Mouse (Mus musculus) monocyte, adult 2 months (primary cell): ENCODE data around the gene Lrrc26.

Source experiments
- DNase-seq, 2 experiments: peaks; one replicate each; pipeline ENCODE4 v3.0.0; 2022; ENCODE audit warnings: low spot score in 2 of 2, low read depth in 1 of 2

The Lrrc26 gene

DNA sequence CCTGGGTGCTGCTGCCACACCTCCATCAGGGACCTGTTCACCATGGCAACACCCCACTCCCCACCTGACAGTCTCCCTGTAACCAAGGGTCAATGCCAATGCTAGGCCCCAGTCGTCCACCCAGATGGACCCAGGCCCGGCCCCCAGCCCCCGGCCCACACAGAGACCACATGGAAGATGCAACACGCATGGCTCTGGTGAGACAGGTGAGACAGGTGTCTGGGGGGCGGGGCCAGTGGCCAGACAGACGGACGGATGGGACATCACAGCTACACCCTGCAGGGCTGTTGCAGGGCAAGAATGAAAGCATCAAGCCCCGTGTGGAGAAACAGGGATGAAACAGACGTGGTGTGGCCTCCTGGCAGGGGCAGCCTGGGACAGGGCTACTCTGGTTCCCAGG is 4.0 kb downstream of the Lrrc26 start:
- no peak for DNase-seq

DNA sequence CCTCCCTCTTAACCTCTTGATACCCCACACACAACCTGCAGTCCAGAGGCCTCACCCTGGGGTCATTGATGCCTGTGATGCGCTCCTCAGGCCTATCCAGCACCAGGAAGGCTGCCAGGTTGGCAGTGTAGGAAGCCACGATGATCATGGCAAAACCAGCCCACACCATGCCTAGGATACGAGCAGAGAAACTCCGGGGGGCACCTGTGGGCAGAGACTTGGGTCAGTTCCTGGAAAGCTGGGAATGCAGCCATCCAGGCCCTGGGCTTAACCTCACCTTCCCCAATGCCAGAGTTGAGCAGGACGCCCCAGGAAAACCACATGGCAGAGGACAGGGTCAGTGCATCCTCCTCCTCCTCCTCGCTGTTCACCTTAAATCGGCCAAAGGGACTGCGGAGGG is 7.4 kb downstream of the Lrrc26 start:
- DNase-seq, result no peak

DNA sequence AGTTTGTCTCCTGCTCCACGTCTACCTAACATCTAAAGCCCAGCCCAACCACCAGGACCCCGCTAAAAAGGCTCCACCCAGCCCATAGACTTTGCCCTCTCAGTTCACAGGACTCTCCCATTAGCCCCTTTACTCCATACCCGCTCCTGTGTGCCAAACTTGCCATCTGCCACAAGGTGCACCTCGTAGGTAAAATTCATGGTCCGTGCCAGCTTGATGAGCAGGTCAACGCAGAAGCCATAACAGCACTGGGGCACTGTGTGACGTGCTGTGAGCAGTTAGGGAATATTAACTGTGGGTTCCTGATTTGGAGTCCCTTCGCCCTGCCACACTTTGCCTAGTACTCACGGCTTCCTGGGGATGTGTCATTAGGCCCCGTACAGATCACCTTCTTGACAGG is 8.3 kb downstream of the Lrrc26 start:
- DNase-seq, result no peak

DNA sequence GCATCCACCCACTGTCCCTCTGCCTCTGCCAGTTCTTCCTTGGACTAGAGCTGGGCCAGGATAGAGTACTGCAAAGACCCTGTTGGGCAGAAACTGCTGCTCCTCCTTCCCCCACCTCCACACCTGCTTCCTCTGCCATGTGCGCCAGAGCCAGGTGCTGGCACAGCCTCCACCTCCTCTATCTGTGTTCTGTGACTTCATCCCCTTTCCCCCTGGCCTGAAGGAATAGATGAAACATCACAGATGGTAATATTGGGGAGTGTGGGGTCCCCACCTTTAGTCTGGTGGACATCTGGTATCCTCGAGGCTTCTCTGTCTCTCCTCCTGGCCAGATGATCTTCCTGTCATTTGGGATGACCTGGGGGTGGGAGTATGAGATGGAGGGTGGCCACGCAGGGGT is 13.7 kb downstream of the Lrrc26 start:
- DNase-seq, result no peak

DNA sequence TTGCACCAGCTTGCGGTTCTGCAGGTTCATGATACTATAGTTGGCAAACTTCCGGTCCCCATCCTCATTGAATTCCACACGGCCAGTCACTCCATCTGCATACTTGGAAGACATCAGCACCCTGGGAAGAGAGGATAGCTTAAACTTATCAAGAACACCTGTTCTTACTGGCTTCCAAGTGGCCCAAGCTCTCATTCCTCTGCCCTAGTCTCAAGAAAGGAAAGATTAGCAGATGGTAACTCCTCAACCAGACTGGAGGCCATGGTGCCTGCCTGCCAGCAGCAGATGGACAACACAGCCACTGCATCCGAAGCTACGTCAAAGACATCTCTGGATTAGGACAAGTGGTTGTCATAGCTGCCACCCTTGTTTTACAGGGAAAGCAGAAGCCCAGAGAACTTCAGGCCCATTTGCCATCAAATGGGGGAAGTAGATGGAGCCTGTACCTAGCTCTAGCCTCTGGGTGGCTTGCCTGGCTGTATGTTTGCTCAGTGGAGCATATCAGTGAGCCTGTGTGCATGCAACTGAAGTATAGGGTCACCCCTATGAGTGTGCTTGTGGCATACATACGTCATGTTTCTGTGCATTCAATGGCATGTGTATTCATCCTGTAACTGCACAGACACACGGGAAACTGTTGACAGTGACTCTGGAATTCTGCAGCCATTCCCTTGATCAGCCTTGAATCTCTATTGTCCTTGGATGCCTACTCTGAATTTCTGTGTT is 14.4 kb downstream of the Lrrc26 start:
- DNase-seq, result no peak

DNA sequence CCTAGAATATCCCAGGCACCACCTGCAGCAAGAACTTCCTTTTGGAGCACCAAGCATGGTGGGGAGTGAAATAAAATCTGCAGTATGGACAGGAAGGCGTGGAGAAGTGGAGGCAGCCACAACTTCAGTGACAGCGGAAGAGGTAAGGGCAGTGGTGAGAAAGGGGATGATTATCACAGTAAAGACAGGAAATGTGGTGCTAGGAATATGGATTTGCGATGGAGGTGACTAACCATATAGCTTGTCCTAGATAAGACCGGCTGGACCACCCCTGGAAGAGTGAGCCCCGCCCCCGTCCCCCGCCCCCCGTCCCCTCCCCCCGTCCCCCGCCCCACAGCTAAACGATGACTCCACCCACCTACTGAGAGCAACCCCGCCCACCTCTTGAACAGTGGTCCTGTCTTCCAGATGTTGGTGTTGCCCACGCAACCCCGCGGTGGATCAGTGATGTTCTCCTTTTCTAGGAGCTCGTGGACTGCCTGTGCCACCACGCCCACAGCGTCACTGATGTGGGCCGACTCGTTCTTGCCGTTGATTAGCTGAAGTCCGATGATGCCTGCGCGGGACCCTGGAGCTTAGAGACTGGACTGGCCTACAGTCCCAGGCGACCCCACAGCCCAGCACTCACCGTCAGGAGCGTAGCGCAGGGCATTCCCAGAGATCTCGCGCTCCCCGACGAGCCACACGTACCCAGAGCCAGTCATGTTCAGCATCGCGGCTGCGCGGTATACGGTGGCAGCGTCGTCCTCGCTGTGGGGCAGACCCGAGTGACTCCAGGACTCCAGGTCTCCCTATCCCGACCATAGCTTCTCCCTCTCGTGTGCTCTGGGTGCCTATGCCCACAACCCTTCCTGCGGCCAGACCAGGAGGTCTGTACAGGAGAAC is 15.2 kb downstream of the Lrrc26 start:
- DNase-seq, result peak in 1 of 2 experiments; percentile 37

DNA sequence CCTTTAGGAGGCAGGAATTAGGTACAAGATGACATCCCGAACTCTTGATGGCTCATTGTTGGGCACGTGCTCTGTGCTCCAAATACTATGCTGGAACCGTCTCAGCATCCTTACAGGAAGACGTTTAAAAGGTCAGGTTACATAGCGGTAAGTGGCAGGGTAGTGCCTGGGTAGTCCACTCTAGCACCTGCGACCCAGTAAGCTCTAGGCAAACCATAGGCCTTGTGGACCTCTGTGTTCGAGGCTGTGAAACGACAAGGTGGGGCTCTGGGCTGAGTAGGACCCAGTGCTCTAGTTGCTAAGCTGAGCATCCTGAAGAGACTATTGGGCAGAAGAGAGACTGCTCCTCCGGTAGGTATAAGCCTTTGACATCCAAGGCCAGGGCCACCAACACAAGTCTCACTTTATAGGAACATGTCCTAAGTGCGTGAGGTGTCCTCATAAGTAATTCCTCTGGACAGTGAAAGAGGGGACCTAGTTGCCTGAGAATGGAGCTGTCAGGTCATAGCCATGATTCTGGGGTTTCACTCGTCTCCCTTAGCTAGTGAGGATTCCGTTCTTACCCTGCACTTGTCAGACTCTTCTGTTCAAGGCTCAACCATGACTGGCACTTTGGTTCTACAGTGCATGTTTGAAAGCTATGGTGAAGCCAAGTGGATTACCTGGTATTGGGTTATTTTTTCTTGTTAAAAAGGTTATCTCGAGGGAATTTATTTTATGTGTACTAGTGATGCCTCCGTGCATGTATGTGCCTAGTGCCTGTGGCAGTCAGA is 16.1 kb downstream of the Lrrc26 start:
- no peak for DNase-seq

DNA sequence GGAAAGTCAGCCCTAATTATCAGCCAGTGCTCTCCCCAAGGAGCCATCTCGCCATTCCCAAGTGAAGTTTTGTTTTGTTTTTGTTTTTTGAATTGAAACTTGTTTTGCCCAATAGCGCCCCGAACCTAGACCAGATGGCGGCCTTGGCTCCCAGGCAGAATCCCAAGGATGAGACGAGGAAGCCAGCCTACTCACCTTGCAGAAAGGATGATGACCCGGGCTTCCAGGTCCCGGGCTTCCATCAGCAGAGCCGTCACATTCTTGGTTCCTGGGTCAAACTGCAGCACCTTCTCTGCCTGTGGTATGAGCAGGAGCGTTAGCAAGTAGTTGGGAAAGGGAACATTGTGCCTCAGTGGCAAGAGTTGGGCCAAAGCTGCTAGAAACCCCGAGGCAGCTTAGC is 20.5 kb downstream of the Lrrc26 start:
- no peak for DNase-seq

DNA sequence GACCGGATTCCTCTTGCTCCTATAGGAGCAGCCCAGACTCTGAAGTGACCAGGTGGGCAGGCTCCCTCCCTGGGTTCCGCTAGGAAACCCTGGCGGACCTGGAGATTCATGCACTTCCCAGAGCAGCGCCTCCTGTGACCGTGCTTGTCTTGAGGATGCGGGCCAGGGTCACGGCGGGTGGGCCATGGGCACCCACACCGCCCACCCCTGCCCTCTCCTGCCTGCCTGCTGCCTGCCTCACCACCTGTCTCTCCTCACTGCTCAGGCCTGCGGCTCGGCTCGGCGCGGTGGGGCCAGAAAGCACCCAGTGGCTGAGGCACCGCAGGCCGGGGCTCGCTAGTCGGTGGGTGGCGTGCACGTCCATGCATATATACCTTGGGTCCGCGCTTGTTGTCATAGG is 21.3 kb downstream of the Lrrc26 start:
- no peak for DNase-seq

DNA sequence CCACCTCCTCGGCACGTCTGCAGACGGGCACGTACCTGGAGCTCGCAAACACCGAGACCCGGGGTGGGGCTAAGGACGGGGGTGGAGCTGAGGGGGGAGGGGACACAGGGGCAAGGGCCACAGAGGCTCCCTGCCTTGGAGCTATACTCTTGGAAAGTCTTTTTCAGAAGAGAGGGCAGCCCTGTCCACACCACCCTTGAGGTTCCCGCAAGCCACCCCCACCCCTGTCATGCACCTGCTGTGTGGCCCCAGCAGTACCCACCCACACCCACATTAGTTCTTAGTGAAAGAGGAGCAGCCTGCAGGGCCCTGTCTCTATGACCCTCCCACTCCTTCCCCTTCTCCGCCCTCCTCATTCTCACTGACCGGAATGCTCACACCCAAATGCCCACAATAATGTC is 21.8 kb downstream of the Lrrc26 start:
- DNase-seq, result no peak

DNA sequence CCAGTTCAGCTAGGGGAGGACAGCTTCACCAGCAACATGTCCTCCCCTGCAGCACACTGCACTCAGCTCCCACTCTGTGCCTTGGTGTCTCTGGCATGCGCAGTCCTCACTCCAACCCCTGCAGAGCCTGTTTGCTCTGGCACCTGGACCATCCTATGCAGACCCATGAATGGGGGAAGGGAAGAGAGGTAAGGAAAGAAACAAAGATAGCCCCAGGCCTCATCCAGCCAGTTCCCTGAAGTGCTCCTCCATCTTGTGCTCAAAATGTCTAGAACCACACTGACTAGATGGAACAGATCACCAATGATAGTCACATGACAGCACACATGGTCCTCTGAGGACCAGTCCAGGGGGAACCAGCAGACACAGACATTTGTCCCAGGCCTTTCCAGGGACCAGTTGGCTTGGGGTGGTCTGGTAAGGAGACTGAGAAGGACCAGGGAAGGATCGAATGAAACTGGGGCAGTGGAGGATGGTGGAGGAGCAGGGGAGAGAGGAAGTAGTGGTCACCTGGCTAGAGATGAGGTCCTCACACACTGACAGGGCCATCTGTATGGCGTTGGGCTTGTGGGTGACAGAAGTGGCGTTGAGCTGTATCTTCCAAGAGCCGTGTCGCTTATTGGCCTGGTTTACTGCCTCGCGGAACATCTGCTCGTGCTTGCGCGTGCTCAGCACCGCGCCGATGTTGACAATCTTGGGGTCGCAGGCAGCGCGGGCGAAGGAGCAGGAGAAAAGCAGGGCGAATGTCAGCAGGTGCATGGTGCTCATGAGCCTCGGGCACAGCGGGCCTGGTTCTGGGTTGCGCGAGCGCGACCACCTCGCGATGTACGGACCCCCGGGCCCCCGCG is 28.6 kb downstream of the Lrrc26 start:
- DNase-seq, result no peak

DNA sequence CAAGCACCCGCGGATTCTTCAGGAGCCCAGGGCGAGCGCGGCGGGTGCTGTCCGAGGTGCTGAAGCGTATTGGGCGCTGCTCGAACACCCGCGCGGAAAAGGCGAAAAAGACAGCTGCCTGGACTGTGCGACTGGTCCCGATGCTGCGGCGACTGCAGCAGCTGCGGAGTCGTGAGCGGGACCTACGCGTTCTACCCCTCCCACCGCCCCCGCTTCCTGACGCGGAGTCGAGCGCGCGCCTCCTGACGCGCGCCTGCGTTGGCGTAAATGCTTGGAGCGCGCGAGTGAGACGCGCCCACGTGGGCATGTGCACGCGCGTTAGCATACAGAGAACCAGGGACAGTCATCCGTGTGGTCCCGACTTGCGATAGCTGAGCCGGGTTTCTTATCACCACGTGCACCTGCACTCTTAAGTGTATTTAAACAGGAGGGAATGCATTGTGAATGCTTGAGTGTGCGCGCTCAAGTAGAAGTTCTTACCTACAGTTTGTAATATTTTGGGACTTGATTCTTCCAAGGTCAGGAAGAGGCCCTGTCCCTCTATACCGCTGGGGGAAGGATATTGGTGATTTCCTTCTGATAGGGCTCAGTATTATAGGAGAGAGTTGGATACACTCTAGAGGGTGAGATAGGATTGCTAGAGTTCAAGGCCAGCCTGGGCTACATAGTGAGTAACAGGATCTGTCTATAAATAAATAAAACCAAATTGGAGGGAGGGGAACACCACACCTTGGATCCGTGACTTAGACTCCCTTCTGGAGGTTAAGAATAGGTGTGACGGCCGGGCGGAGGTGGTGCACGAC is 29.5 kb downstream of the Lrrc26 start, which contains the start of gene Grin1:
TSS of gene Grin1 (minus strand) at position 217 of the 803 bp plus-strand sequence.
- peak in 1 of 2 experiments; percentile 23 for DNase-seq

DNA sequence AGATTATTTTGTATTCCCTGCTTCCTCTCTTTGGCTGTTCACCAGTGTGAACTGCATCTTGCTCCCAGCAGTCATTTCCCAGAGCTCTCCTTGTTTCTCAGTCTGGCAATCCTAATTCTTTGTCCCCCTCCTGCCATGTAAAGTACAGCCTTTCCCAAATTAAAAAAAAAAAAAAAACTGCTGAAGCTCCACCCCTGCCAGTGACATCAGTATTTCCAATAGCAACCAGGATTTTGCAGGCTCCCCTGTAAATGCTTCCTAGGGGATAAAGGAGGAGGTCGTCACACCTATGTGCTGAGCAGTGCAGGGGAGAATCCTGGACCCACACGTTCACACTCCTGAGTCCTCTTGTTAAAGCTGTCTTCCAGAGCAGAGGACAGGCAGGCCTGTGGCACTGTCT is 30.4 kb downstream of the Lrrc26 start:
- DNase-seq, result no peak

DNA sequence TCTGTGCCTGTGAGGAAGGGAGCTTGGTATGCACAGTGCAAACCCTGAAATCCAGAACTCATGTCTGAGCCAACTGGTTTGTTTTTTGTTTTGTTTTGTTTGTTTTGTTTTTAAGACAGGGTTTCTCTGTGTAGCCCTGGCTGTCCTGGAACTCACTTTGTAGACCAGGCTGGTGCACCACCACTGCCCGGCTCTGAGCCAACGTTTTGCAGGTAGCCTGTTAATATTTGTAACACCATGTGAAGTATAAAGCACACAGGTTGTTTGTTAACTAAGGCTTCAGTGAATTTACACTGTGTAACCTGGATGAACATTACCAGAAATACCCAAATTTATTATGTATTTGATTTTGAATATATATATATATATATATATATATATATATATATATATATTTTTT is 36.3 kb downstream of the Lrrc26 start:
- no peak for DNase-seq

DNA sequence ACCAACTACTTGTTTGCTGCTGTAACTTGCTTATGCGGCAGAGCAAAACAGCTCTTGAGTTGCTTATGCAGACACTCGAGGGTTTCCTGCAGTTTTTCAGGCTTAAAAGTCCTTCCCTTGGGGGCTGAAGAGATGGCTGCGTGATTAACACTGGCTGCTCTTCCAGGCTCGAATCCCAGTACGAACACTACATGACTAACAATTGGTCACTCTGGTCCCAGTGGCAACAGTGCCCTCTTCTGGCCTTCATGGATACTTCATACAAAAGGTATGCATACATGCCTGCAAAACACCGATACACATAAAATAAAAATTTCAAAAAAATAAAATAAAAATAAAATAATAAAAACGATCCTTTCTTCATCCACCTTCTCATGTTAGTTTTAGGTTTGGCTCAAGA is 38.7 kb downstream of the Lrrc26 start:
- DNase-seq, result no peak

DNA sequence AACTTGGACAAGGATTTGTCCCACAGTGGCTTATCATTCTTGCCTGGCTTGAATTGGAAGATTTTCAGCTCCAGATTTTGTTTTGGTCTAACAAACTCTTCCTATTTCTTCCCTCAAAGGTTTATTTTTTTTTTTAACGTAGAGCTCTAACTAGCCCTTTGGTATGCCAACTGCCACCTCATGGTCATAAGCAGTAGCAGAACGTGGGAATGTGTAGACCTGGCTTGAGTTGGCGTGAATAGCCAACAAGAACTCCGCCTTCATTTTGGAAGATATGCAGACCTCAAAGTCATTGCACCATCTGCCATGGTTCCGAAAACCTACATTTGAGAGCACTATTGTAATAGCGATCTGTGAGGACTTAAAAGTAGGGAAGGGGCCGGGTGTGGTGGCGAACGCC is 41.8 kb downstream of the Lrrc26 start:
- DNase-seq, result no peak

DNA sequence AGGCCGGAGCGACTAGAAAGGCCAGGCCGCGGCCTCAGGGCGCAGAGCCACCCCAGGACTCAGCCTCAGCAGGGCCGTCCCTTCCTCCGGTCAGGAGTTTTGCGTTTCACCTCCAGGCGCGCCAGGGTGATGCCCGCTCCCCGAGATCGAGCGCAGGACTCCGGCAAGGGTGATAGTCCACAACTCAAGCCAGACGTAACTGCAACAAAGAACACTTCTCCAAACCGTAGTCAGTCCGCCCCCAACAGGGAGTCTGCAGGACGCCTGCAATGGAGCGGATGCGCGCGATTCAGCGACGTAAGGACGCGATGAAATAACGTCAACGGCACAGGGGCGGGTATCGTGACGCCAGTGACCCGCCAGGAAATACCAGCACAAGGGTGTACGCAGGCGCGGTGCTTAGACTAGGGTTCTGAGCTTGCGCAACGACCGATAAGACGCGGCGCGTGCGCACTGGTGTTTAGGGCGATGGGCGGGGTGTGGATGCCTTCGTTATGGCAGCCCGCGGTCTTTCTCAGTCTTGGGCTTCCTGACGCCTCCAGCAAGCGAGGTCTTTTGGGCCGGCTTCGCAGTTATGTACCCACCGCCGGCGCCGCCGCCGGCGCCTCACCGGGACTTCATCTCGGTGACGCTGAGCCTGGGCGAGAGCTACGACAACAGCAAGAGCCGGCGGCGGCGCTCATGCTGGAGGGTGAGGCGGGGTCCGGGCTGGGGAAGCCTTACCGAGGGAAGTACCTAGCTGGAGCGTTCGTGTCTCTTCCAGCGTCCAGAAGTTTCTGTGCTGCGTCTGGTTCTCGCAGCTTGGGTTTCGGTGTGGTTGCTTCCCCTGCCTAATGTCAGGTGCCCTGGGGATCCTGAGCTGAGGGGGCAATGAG is 42.8 kb downstream of the Lrrc26 start, which contains the start of gene Man1b1:
TSS of gene Man1b1 (plus strand) at position 53 of the 875 bp plus-strand sequence.
- DNase-seq, result peak; percentile 98 to 99

DNA sequence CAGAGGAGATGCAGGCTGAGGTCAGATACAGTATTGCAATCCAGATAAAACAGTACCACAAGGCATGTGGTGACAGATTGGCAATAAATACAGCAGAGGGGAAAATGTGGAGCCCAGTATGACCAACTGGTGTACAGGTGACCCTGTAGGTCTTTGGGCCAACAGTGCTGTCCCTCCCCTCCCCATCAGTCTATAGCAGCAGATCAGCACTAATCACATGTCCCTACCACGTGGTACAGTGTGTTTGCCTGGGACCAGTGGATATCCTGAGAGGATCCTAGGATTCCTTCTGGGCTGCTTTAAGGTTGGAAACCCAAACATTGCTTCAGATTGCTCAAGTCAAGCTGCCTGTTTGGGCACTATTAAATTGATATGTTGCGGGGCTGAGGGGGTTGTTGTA is 43.9 kb downstream of the Lrrc26 start:
- no peak for DNase-seq

DNA sequence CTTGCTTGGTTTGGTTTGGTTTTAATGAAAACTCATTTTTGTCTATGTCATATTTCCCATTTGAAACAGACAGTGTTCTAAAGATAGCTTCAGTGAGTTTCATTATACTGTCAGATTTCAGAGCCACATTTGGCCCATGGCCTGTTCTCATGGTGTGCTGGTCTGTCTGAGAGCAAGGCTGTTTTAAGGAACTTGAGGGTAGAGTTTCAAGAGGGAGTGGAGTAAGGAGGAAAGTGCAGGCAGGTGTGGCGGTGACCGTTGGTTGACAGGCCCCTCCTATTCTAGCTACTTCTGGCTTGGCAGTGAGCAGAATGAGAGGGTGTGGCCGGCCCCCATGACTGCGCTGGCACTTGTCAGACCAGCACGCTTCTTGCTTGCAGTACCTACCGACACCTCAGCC is 48.6 kb downstream of the Lrrc26 start:
- no peak for DNase-seq
